12 mouse cellular contexts compared by ENCODE assay signal in the genomic region with DNA sequence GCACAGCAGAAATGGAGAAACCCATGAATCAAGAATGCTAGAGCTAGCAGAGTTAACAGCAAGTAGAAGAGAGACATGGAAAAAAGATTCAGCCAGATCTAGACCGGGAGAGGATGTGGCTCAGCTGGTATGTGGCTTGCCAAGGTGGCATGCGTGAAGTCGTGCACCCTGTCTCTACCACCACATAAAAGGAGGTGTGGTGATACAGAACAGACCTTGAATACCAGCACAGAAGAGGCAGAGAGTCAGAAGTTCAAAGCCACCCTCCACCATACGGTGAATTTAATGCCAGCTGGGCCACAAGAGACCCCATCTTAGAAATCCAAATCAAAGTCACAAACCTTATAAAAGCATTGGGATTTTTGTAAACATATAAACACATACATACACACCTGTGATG. TPM values are rescaled to one million over a fixed set of nuclear protein-coding genes. Genes with fewer than 3 reads are reported as not detected.
DNase-seq lines count a peak whose midpoint lies in the region; ATAC-seq and TF ChIP-seq lines count a peak whose summit lies in the region.
"Had no signal": no experiment of that assay in that cellular context is flagged by ENCODE, and none has a peak within 500 bp of the region (broad histone marks: within the 10 kb centered on the region; RNA-seq: fewer than 3 reads in every experiment).

No protein-coding gene starts in this region.

- H3K9me3 ChIP-seq in midbrain, embryonic 14.5 days (ENCODE audit: control insufficient read depth, low read length), result no peaks in the 10 kb centered on the region
- no peaks in the 10 kb centered on the region for H3K9me3 ChIP-seq in midbrain, embryonic 13.5 days
- H3K9me3 ChIP-seq: embryonic facial prominence, embryonic 12.5 days; G1E; limb, embryonic 15.5 days had no signal

- 88% methylated on average over 4 of the region's 4 CpGs for WGBS in midbrain, embryonic 14.5 days
- 88% methylated on average over 4 of the region's 4 CpGs for WGBS in midbrain, embryonic 13.5 days

- no peak for ATAC-seq in midbrain, embryonic 14.5 days (ENCODE audit: low FRiP score, low TSS enrichment)
- ATAC-seq in midbrain, embryonic 13.5 days, result no peak

- H3K27ac ChIP-seq in gastrocnemius, adult 2 months, result peak overlapping the region; percentile 96
- peak overlapping the region; percentile 96 for H3K27ac ChIP-seq in layer of hippocampus, adult 2 months
- H3K27ac ChIP-seq in midbrain, embryonic 14.5 days (replicated peaks; ENCODE audit: low read depth, low read length), result no peak overlapping the region
- no peak overlapping the region for H3K27ac ChIP-seq in midbrain, embryonic 13.5 days
- H3K27ac ChIP-seq: embryonic facial prominence, embryonic 12.5 days; limb, embryonic 15.5 days had no signal

- H3K4me1 ChIP-seq in midbrain, embryonic 14.5 days (ENCODE audit: control insufficient read depth, insufficient read depth, low read length), result peaks cover 24% of the 10 kb centered on the region
- H3K4me1 ChIP-seq in midbrain, embryonic 13.5 days (replicated peaks), result peaks cover 28% of the 10 kb centered on the region

- peak overlapping the region; percentile 93 for H3K4me3 ChIP-seq in gastrocnemius, adult 2 months
- peak overlapping the region; percentile 96 for H3K4me3 ChIP-seq in layer of hippocampus, adult 2 months
- H3K4me3 ChIP-seq in midbrain, embryonic 14.5 days (replicated peaks; ENCODE audit: low read depth, low read length), result no peak overlapping the region
- H3K4me3 ChIP-seq in midbrain, embryonic 13.5 days (replicated peaks), result no peak overlapping the region
- H3K4me3 ChIP-seq: embryonic facial prominence, embryonic 12.5 days; limb, embryonic 15.5 days had no signal

- H3K36me3 ChIP-seq in midbrain, embryonic 14.5 days (ENCODE audit: control insufficient read depth, insufficient read depth, low read length), result no peaks in the 10 kb centered on the region
- H3K36me3 ChIP-seq in midbrain, embryonic 13.5 days, result no peaks in the 10 kb centered on the region
- H3K36me3 ChIP-seq: embryonic facial prominence, embryonic 12.5 days; limb, embryonic 15.5 days had no signal

- intact Hi-C loops in gastrocnemius, adult 2 months (cut with DNase I), result no loop called here

- TF ChIP-seq CTCF in gastrocnemius, adult 2 months (IDR thresholded peaks at IDR 0.05), result no peak
- no peak for TF ChIP-seq CTCF in layer of hippocampus, adult 2 months (conservative IDR thresholded peaks at IDR 0.05)

- no peak for DNase-seq in gastrocnemius, adult 2 months
- no peak for DNase-seq in gastrocnemius, adult 8-10 months (ENCODE audit: low spot score in 2 of 2)
- no peak for DNase-seq in layer of hippocampus, adult 2 months (ENCODE audit: low spot score in 2 of 2)
- DNase-seq in layer of hippocampus, postnatal 36 days, result no peak
- no peak for DNase-seq in midbrain, embryonic 14.5 days
- DNase-seq in thymus, postnatal 25 days, result peak; percentile 21
- DNase-seq in neural tube, embryonic 10.5 days (ENCODE audit: extremely low spot score, low spot score), result no peak
- DNase-seq: right cerebral cortex, postnatal 4 days had no signal

- H3K27me3 ChIP-seq in midbrain, embryonic 14.5 days (ENCODE audit: control insufficient read depth, insufficient read depth, low read length), result no peaks in the 10 kb centered on the region
- no peaks in the 10 kb centered on the region for H3K27me3 ChIP-seq in midbrain, embryonic 13.5 days
- H3K27me3 ChIP-seq: limb, embryonic 15.5 days had no signal

- H3K4me2 ChIP-seq in midbrain, embryonic 14.5 days (ENCODE audit: low read length), result 0 out of 2 replicates have a peak overlapping the region, but pooled peaks have one; percentile 30
- H3K4me2 ChIP-seq in midbrain, embryonic 13.5 days (replicated peaks), result no peak overlapping the region; the same call in 1 of the 2 replicates
- H3K4me2 ChIP-seq: embryonic facial prominence, embryonic 12.5 days; limb, embryonic 15.5 days had no signal

- no peak overlapping the region for H3K9ac ChIP-seq in midbrain, embryonic 14.5 days (replicated peaks; ENCODE audit: low read length)
- no peak overlapping the region for H3K9ac ChIP-seq in midbrain, embryonic 13.5 days (replicated peaks)
- H3K9ac ChIP-seq: embryonic facial prominence, embryonic 12.5 days; limb, embryonic 15.5 days had no signal

RNA-seq across cellular contexts. Expression of gene Gpam, which starts 25.4 kb away (rescaled TPM):
- total RNA-seq in gastrocnemius, adult 2 months (2021), result 100 to 1,000 TPM in 1 of 2 experiments, 10 to 100 TPM in 1; 69.0 to 124 TPM
- 100 to 1,000 TPM in 1 of 4 experiments, 10 to 100 TPM in 3; 90.2 to 104 (median 98.9) TPM for total RNA-seq in gastrocnemius, adult 8-10 months (2022)
- 10 to 100 TPM; 40.9 to 44.5 TPM for total RNA-seq in layer of hippocampus, adult 2 months (2021)
- total RNA-seq in layer of hippocampus, postnatal 36 days (2021), result 10 to 100 TPM; 46.0 to 48.0 TPM
- 19.3 and 28.7 TPM in 2 replicates for polyA plus RNA-seq in midbrain, embryonic 14.5 days (2014; fragmentation: Nextera tagmentation; extraction: Ambion mirVana)
- 21.7 and 21.8 TPM in 2 replicates for polyA plus RNA-seq in midbrain, embryonic 13.5 days (2015; fragmentation: Nextera tagmentation; extraction: Ambion mirVana)

Comparison
In these comparisons a context has a peak if more than half of its experiments do, and no peak if none do; other contexts are left out.
1. H3K27ac ChIP-seq: peak in gastrocnemius, adult 2 months (single experiment) and layer of hippocampus, adult 2 months (single experiment); none in midbrain, embryonic 14.5 days (single experiment) and midbrain, embryonic 13.5 days (single experiment).
2. H3K4me3 ChIP-seq: peak in gastrocnemius, adult 2 months (single experiment) and layer of hippocampus, adult 2 months (single experiment); none in midbrain, embryonic 14.5 days (single experiment) and midbrain, embryonic 13.5 days (single experiment).